Mouse (Mus musculus) ES-Bruce4 (cell line): ENCODE measurements around the gene Gins2. TPM values are rescaled to one million over a fixed set of nuclear protein-coding genes. Genes with fewer than 3 reads are reported as not detected.

Source experiments
- H3K27ac ChIP-seq: 2 replicates; pipeline ENCODE4 v1.5.1; 2012; ENCODE audit warnings: low read length, inconsistent platforms; ENCODE audit not compliant: insufficient read depth
- H3K27me3 ChIP-seq: 2 replicates; pipeline ENCODE4 v1.6.1; 2012; ENCODE audit warnings: mild to moderate bottlenecking, low read length, inconsistent platforms; ENCODE audit not compliant: control insufficient read depth, poor library complexity, insufficient read depth, severe bottlenecking
- H3K36me3 ChIP-seq: 2 replicates; pipeline ENCODE4 v1.6.1; 2012; ENCODE audit warnings: inconsistent platforms, mild to moderate bottlenecking, low read length, moderate library complexity; ENCODE audit not compliant: control insufficient read depth, poor library complexity, insufficient read depth, severe bottlenecking
- H3K4me1 ChIP-seq: one replicate; pipeline ENCODE4 v1.8.1; 2011; ENCODE audit warnings: low read length; ENCODE audit not compliant: control insufficient read depth, insufficient read depth
- H3K4me3 ChIP-seq: 2 replicates; pipeline ENCODE4 v1.5.1; 2011; ENCODE audit warnings: low read depth, mild to moderate bottlenecking, low read length
- H3K9ac ChIP-seq: 2 replicates; pipeline ENCODE4 v1.6.1; 2012; ENCODE audit warnings: low read depth, mild to moderate bottlenecking, inconsistent platforms; ENCODE audit not compliant: poor library complexity, severe bottlenecking
- H3K9me3 ChIP-seq: replicated peaks from 2 replicates; pipeline ENCODE4 v1.6.1; 2012; ENCODE audit warnings: mild to moderate bottlenecking, low read length, inconsistent platforms; ENCODE audit not compliant: control insufficient read depth, poor library complexity, insufficient read depth, severe bottlenecking
- CTCF ChIP-seq: IDR thresholded peaks from one replicate; pipeline ENCODE4 v1.8.1; 2011; ENCODE audit warnings: low read depth, low read length
- EP300 ChIP-seq: IDR thresholded peaks from 2 replicates; pipeline ENCODE4 v1.6.1; 2011; ENCODE audit warnings: low read depth, low read length; ENCODE audit not compliant: insufficient read depth
- POLR2A ChIP-seq: IDR thresholded peaks from one replicate; pipeline ENCODE4 v1.8.1; 2011; ENCODE audit warnings: low read length; ENCODE audit not compliant: insufficient read depth
- polyA plus RNA-seq: library from polyadenylated mRNA; stranded (reverse); fragments of >200 nt; gene quantifications from 2 replicates; pipeline ENCODE4 v1.2.4, GENCODE M21; 2011; ENCODE audit warnings: low read depth; ENCODE audit not compliant: missing spikeins, insufficient read depth, insufficient read length

Gene Gins2
- polyA plus RNA-seq, 1 experiment: 52.0 TPM

DNA sequence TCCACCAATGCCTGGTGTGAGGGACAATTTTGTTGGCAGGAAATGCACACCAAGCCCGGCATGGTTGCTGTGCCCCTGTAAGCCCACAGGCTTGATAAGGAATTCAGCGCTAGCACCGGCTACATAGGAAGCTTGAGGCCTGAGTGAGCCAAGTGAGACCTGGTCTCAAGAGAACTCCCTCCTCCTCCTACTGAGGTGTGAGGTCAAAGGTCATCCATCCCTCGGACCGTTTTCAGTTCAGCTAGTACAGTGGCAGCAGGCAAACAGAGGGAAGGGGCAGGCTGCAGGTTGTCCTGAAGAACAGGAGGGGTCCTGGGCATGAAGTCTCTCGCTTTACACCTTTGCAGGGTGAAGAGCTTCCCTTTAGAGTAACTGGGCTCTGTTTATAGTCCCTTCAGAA is 41.7 kb upstream of the Gins2 start:
- H3K9me3 ChIP-seq: no peaks in the 10 kb centered on the region
- H3K4me3 ChIP-seq: no peak overlapping the region
- no peak overlapping the region for H3K9ac ChIP-seq
- no peaks in the 10 kb centered on the region for H3K36me3 ChIP-seq
- H3K4me1 ChIP-seq: peaks cover 15% of the 10 kb centered on the region
- no peak for TF ChIP-seq CTCF
- TF ChIP-seq EP300: no peak
- no peak for TF ChIP-seq POLR2A
- peak overlapping the region; percentile 70 for H3K27ac ChIP-seq
- no peaks in the 10 kb centered on the region for H3K27me3 ChIP-seq

DNA sequence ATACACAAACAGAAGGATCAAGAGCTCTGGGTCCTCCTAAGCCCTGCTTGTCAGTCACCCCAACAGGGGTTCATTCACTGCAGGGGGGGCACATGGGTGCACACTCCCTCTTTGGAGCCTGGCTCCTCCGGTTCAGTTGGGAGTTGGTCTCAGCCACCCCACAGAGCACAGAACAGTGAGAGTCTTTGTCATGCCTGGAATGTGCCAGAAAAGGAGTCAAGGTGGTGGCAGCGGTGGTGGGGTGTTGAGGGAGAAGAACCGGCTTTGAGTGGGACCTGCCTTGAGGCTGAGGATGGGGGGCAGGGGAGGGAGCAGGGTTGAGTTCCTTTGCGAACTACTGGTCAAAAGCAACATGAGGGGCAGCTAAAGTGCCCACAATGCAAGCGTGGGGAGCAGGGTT is 40.9 kb upstream of the Gins2 start:
- Histone ChIP-seq H3K9me3 (no peaks in the 10 kb centered on the region), H3K27ac (no peak overlapping the region), H3K4me1 (peaks cover 15% of the 10 kb centered on the region), H3K27me3 (no peaks in the 10 kb centered on the region), H3K4me3 (no peak overlapping the region), H3K9ac (no peak overlapping the region), H3K36me3 (no peaks in the 10 kb centered on the region)
- TF ChIP-seq POLR2A (no peak), EP300 (no peak), CTCF (no peak)

DNA sequence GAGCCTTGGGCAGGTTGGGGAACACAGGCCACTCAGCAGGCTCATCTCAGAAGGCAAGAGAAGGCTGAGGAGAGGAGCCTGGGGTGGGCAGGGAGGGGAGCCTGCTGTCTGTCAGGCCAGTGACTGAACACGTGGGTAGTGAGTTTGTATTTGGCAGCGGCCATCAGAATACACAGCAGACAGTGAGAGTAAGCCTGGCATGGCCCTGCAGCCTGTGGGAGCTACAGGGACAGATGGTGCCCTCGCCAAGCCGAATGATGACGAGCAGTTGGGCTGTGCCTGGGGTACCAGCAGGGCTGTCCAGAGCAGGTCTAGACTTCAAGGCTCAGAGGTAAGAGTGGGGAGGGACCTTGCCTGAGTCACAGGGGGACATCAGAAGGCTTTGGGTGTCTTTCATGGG is 38.2 kb upstream of the Gins2 start:
- Histone ChIP-seq H3K9me3 (no peaks in the 10 kb centered on the region), H3K27ac (0 out of 2 replicates have a peak overlapping the region, but pooled peaks have one; percentile 20), H3K27me3 (no peaks in the 10 kb centered on the region), H3K36me3 (no peaks in the 10 kb centered on the region), H3K9ac (no peak overlapping the region), H3K4me1 (peaks cover 13% of the 10 kb centered on the region), H3K4me3 (no peak overlapping the region)
- TF ChIP-seq POLR2A (no peak), EP300 (no peak), CTCF (no peak)

DNA sequence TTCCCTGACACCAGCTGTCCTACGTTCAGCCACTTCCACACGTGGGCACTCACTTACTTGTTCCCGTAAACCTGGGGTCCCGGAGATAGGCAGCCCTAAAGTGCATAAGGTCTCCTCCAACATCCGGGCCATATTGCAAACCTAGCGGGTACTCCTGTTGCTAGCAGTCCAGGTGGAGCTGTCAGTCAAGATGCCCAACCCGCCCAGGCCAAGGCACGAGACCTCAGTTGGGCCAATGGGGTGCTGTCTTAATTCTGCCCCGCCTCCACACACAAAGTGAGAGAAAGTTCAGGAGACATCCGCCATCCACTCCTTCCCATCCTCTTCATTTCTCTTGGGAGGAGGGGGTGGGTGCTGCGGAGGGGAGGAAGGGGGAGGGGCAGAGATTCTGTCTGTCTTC is 37.4 kb upstream of the Gins2 start:
- H3K4me3 ChIP-seq: peak overlapping the region; percentile 79
- H3K9me3 ChIP-seq: no peaks in the 10 kb centered on the region
- H3K36me3 ChIP-seq: no peaks in the 10 kb centered on the region
- H3K9ac ChIP-seq: peak overlapping the region; percentile 29; the same call in 1 of the 2 replicates
- no peaks in the 10 kb centered on the region for H3K27me3 ChIP-seq
- H3K4me1 ChIP-seq: peaks cover 9% of the 10 kb centered on the region
- peak overlapping the region; percentile 57; the same call in 1 of the 2 replicates for H3K27ac ChIP-seq
- TF ChIP-seq EP300 (no peak), CTCF (no peak)

DNA sequence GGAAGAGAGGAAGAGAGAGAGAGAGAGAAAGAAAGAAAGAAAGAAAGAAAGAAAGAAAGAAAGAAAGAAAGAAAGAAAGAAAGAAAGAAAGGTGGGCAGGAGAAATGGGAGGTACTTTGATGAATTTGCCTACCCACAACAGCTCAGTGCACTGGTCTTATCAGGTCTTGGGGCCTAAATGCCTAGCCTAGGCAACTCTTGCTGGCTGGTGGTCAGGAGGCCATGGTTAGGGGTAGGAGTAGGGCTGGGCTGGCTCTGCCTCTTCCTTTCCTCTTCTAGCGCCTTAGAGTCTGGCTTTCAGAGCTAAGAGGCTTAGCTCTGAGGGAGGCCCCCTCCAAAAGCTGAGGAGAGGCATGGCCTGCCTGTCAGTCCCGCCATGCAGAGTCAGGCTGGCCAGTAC is 34.5 kb upstream of the Gins2 start:
- Histone ChIP-seq H3K27me3 (no peaks in the 10 kb centered on the region), H3K36me3 (no peaks in the 10 kb centered on the region), H3K9me3 (no peaks in the 10 kb centered on the region), H3K4me3 (no peak overlapping the region), H3K9ac (no peak overlapping the region), H3K27ac (no peak overlapping the region), H3K4me1 (no peaks in the 10 kb centered on the region)
- TF ChIP-seq POLR2A (no peak), CTCF (no peak), EP300 (no peak)

DNA sequence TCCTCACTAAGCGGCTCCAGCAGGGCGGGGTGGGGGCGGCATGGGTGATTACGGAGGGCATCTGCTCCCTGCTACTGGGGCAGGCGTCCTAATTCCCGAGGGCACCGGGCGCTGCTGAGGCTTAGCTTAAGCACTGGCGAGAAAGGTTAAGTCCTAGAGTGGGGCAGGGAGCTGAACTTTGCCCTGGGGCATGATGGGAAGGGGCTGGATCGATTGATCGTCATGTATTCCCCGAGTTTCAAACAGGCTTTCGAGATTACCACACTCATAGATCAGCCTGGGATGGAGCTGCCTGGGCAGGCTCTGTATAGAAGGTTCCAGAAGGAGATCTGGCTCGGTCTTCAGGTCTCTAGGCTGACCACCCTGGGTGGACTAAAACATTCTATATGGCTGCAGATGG is 33.1 kb upstream of the Gins2 start:
- Histone ChIP-seq H3K27ac (peak overlapping the region; percentile 5; the same call in 1 of the 2 replicates), H3K36me3 (no peaks in the 10 kb centered on the region), H3K9me3 (no peaks in the 10 kb centered on the region), H3K4me3 (peak overlapping the region; percentile 24), H3K4me1 (no peaks in the 10 kb centered on the region), H3K9ac (peak overlapping the region; percentile 71), H3K27me3 (no peaks in the 10 kb centered on the region)
- TF ChIP-seq POLR2A (no peak), CTCF (no peak), EP300 (no peak)
